Mouse (Mus musculus) retina, adult 2 months (tissue): Measurements from ENCODE around the gene Sh3gl2.

Experiments used
- DNase-seq: peaks from one replicate; pipeline ENCODE4 v3.0.0-alpha.2; 2012; ENCODE audit warnings: low read depth, low spot score

Gene Sh3gl2

GRCm38 (mm10) chr4:85416466-85416865 lies 211.5 kb downstream of the Sh3gl2 start:
- no peak for DNase-seq

- DNase-seq: no peak
Observed at GRCm38 (mm10) chr4:85420429-85420828, 215.5 kb downstream of the Sh3gl2 start.

GRCm38 (mm10) chr4:85426211-85426610 lies 221.3 kb downstream of the Sh3gl2 start:
- DNase-seq: no peak

GRCm38 (mm10) chr4:85432786-85433185 lies 227.9 kb downstream of the Sh3gl2 start:
- DNase-seq: no peak

- no peak for DNase-seq
Observed at GRCm38 (mm10) chr4:85434734-85435133, 229.8 kb downstream of the Sh3gl2 start.

GRCm38 (mm10) chr4:85438813-85439212 lies 233.9 kb downstream of the Sh3gl2 start:
- no peak for DNase-seq

GRCm38 (mm10) chr4:85483586-85483985 lies 278.7 kb downstream of the Sh3gl2 start:
- no peak for DNase-seq

GRCm38 (mm10) chr4:85486316-85486946 lies 281.5 kb downstream of the Sh3gl2 start:
- no peak for DNase-seq

- no peak for DNase-seq
Observed at GRCm38 (mm10) chr4:85505718-85506117, 300.8 kb downstream of the Sh3gl2 start.

GRCm38 (mm10) chr4:85506976-85507375 lies 302.1 kb downstream of the Sh3gl2 start:
- DNase-seq: no peak

GRCm38 (mm10) chr4:85507491-85507890 lies 302.6 kb downstream of the Sh3gl2 start:
- DNase-seq: no peak

GRCm38 (mm10) chr4:85513288-85513687 lies 308.4 kb downstream of the Sh3gl2 start:
- no peak for DNase-seq

GRCm38 (mm10) chr4:85513792-85514191 lies 308.9 kb downstream of the Sh3gl2 start, which contains the start of gene Adamtsl1:
Adamtsl1 (plus strand) TSS chr4:85514172.
- no peak for DNase-seq

GRCm38 (mm10) chr4:85514205-85514681 lies 309.3 kb downstream of the Sh3gl2 start:
- no peak for DNase-seq

GRCm38 (mm10) chr4:85526966-85527566 lies 322.1 kb downstream of the Sh3gl2 start:
- no peak for DNase-seq

GRCm38 (mm10) chr4:85529852-85530251 lies 324.9 kb downstream of the Sh3gl2 start:
- no peak for DNase-seq

- DNase-seq: no peak
Observed at GRCm38 (mm10) chr4:85539677-85540076, 334.8 kb downstream of the Sh3gl2 start.

- no peak for DNase-seq
Observed at GRCm38 (mm10) chr4:85543221-85543620, 338.3 kb downstream of the Sh3gl2 start.

GRCm38 (mm10) chr4:85554696-85555095 lies 349.8 kb downstream of the Sh3gl2 start:
- DNase-seq: no peak

- no peak for DNase-seq
Observed at GRCm38 (mm10) chr4:85559753-85560152, 354.8 kb downstream of the Sh3gl2 start.

GRCm38 (mm10) chr4:85585426-85585825 lies 380.5 kb downstream of the Sh3gl2 start:
- no peak for DNase-seq

GRCm38 (mm10) chr4:85588928-85589327 lies 384.0 kb downstream of the Sh3gl2 start:
- DNase-seq: no peak

- DNase-seq: no peak
Observed at GRCm38 (mm10) chr4:85591037-85591436, 386.1 kb downstream of the Sh3gl2 start.
